Mouse (Mus musculus) spleen, postnatal 10 days (tissue): ENCODE measurements around the gene Nexmif.
"Not testable (repeated sequence)": the region's sequence is repeated elsewhere in the genome, so short reads cannot be mapped to it uniquely, and the experiment has no call there.

Experiments
- DNase-seq, 2 experiments: peaks; one replicate each; pipeline ENCODE4 v3.0.0; 2021 to 2022; ENCODE audit warnings: low spot score in 2 of 2

Nexmif gene

DNA sequence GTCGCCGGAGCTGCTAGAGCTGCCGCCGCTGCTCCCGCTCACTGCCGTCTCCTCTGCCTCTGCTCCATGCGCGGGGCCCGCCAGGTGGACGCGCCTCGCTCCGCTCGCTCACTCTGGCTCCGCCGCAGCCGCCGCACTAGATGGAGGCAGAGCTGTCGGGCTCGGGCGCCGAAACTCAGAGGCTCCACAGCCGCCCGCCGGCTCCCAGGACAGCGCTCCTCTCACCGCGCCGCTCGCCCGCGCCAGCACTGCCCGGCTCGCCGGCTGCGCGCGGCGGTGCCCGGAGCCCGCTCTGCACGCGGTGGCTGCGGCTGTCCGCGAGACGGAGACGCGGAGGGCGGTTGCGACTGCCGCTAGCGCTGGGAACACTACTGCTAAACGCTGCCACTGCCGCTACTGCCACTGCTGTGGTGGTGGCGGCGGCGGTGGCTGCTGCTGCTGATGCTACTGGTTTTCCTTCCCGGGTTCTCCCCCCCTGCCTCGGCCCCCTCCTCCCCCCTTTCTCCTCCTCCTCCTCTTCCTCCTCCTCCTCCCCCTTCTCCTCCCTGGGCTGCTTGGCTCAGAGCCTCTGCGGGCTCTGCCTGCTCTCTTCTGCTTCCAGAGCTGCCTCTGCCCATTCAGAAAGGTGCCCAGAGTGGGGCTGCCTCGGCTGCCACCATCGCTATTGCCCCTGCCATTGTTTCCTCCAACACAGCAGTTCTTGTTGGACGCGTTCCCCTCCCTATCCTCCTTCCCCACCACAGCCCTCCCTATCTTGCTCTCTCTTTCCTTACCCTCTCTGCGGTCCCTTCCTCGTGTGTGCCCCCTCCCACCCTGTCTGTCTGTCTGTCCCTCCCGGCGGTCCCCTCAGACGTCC is at the start of gene Nexmif:
Nexmif (minus strand) TSS at position 450 of the 856 bp plus-strand sequence.
- DNase-seq = peak; percentile 4 to 15

- DNase-seq = peak in 1 of 2 experiments; percentile 12
These were observed 7.7 kb upstream of the Nexmif start for GRCm38 (mm10) chrX:104208701-104209100.

DNA sequence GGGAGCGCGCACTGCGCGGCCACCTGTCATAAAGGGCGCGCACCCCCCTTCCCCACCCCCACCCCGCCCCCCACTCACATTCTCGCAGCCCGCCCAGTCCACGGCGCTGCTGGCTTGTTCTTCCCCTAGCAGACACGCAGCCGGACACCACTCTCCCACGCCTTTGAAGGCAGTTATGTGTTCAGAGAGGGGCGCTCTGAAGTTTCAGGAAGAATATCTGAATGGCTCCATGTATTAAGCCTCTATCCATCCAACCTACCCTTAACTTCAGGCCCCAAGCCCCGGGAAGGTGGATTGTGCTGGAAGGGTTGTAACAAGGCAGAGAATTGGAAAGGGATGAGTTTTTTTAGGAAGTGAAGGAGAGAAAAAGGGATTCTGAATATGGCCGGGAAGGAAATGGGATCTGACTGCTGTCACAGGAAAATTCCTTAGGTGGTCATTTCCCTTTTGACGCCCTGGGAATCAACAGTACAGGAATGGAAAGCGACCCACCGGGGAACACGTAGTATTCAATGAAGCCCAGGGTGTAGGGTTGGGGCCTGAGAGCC is 681 bp upstream of the Nexmif start:
- DNase-seq = no peak

DNA sequence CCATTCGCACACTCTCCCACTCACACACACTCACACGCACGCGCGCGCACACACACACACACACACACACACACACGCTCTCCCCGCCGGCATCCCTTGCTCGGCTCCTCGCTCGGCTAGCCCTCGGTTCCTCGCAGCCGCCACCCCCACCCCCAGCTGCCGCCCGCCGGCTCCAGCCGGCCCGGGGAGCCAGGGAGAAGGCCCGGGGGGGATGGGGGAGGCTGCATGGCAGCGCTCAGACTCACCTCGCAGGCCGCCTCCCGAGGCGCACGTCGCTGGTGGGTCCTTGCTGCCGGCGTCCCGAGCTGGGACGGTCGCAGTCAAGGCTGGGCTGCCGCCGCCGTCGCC is 623 bp downstream of the Nexmif start:
- no peak for DNase-seq

DNA sequence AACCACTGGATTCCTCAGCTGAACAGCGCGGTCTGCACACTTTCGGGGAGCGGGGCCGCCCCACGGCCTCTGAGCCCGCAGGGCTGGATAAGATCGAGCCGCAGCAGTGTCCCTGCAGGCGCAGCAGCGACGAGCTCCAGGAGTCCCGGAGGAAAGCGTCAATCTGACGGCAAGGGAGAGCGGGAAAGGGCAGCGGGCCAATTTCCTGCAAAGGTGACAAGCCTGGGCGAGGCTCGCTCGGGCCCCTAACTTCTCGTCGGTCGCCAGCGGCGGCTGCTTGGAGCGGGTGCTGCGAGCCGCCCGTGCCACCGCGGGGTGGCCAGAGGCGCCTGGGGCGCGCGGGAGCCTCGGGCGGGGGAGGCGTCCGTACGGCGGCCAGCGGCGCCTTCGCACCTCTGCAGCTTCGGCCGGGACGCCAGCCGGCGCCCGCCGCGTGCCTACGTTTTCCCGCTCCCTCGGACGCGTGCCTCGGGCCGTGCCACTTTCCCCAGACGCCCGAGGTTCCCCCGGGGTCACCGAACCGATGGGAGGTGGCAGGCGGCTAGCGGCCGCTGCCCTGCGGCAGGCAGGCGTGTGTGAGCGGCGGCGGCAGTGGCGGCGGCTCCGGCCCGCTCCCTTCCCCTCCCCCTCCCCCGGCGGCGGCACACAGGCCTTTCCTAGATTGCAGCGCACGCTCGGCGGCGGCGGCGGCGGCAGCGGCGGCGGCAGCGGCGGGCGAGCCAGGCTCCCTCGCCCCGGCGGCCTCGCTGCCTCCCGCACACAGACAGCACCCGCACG is 1.2 kb downstream of the Nexmif start:
- DNase-seq = peak; percentile 7 to 26

- DNase-seq = no peak
These were observed 1.9 kb downstream of the Nexmif start for GRCm38 (mm10) chrX:104199070-104199469.

- no peak for DNase-seq
These were observed 4.4 kb downstream of the Nexmif start for GRCm38 (mm10) chrX:104196561-104196960.

DNA sequence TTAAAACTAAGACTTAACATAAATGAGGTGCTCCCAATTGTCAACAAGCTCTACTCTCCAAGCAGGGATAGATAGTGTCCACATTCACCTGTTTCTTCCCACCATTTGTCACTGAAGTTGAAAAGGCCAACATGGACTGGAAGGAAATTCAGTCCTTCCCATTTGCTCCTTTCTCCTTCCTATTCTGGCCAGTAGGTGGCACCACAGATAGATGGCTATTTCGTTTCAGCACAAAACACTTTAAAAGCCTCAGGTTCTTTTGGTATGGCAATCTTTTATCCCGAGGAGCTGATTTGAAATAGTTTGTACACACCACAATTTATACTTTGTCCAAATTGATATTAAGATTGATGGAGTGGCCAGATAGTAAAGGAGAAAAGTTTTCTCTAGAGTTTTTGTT is 21.7 kb downstream of the Nexmif start:
- peak in 1 of 2 experiments; percentile 43 for DNase-seq

DNA sequence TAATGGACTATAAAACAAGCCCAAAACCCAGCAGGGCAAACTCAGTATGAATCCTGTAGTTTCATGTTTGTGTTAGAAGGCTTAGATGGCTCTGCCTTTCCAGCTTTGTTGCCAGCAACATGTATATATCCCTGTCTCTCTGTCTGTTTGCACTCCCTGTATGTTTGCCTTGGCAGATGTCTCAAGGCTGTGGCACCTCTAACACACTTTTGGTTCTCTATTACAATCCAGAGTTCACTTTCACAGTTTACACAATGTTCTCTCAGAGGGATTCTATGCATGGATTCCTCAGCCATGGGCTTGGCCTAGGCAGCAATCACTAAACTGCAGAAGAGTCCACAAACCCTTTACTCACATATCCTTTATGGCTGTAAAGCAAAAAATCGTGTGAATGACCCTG is 50.9 kb downstream of the Nexmif start:
- no peak for DNase-seq

DNA sequence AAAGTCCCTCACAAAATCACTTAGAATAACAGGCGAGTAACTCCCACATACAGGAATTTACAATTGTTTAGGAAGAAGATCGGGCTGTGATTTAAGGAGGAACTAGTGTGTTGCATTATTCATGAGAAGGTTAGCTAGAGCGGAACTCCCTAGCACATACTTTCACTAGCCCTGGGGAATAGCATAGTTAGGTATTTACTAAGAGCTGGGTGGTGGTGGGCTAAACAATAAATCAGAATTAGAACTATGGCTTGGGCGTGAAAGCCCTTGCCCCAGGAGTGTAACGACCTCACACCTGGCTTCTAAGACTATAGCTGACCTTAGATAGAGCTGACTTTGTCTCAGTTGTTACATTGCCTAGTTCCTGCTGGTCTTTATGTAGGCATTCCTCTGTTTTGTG is 85.7 kb downstream of the Nexmif start:
- not testable (repeated sequence) for DNase-seq

GRCm38 (mm10) chrX:104114596-104114995 is 86.4 kb downstream of the Nexmif start:
- no peak for DNase-seq

GRCm38 (mm10) chrX:104054848-104055247 is 146.1 kb downstream of the Nexmif start:
- DNase-seq = no peak

DNA sequence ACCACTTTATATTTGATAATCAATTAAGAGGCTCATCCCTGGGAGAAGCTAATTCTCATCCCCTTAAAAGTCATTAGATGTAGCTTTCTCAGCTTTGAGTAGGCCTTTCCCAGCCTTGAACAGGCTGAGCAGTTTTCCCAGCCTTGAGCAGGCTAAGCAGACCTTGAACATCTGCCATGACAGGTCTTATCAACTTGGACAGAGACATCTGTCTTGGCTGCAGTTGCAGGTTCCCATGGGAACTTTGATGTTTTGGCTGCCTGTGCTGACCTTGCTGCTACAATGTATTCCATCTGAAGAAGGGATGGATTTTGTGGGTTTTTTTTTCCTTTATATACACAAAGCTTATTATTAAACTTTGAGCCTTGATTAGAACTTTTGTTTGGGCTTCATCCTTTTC is 160.7 kb downstream of the Nexmif start:
- no peak for DNase-seq

GRCm38 (mm10) chrX:104033843-104034242 is 167.1 kb downstream of the Nexmif start:
- no peak for DNase-seq

DNA sequence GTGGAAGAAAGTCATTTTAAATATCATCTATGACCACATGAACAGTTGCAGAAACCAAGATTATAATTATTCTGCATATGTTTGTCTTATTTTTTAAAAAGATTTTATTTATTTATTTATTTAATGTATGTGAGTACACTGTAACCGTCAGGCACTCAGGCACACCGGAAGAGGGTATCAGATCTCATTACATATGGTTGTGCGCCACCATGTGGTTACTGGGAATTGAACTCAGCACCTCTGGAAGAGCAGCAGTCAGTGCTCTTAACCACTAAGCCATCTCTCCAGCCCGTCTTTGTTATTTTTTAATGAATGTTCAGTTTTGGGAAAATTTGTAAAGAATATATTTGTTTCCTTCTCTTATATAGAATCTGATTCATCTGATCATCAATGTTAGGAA is 168.2 kb downstream of the Nexmif start:
- DNase-seq = peak in 1 of 2 experiments; percentile 21
